Mouse (Mus musculus) frontal cortex, adult (tissue): ENCODE data around the gene Fance.
"Not testable (repeated sequence)": the region's sequence is repeated elsewhere in the genome, so short reads cannot be mapped to it uniquely, and the experiment has no call there.

Source experiments
- ATAC-seq: cut with Nextera tagmentation; 2 replicates; pipeline ENCODE4 v1.9.2; 2017; ENCODE audit warnings: mild to moderate bottlenecking, moderate library complexity, mixed read lengths; ENCODE audit not compliant: low TSS enrichment

The Fance gene

GRCm38 (mm10) chr17:28325751-28326150 lies 12.4 kb downstream of the Fance start:
- ATAC-seq, result no peak

- no peak for ATAC-seq
Observed at GRCm38 (mm10) chr17:28326951-28327350, 13.6 kb downstream of the Fance start.

DNA sequence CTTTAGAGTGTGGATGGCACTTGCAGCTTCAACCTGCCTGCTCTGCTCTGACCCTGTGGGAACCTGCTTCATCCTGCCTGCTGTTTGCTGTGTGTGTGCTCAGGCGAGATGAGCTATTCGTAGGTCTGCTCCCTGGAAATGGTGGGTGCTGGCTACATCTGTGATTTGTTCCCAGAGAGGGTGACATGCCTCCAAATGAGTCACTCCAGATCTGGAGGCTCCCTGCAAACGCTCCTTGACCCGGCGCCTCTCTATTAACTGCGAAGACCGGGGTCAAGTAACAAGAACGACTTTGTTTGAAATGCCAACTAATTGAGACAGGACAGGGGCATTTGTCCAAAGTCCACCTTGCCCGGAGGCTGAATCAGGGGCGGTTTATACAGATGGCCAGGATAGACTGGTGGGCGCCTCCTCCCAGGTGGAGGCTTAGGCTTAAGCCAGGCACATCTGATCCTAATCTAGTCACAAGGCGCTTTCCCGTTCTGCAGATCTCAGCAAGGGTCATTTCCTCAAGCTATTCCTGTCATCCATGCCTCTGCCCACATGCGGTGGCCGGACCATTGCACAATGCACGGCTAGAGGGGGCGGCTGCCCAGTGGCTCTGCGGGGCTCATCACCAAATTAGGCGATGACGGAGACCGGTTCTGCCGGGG lies 14.5 kb downstream of the Fance start:
- ATAC-seq, result peak; percentile 39; the same call in 1 of the 2 replicates

DNA sequence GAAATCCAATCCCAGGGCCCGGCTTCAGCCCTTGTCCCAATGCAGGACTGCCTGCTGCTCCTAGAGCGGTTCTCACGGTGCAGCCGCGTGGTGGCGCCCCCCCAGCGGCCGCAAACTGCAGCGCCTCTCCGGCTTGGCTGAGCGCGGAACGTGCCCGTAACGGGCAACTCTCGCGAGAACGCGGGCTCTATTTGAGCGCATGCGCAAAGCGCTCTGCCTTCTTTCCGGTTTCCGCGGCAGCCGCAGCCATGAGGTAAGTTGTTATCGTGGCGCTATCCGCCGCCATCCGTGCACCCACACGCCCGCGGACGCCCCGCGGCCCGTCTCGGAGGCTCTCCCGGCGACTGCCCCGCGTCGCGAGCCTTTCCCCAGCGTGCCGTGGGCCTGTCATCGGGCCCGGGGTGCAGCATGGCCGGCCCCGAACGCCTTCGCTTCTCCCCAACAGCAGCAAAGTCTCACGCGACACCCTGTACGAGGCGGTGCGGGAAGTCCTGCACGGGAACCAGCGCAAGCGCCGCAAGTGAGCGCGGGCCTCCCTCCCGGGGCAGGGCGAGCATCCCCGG lies 15.1 kb downstream of the Fance start, which contains the start of gene Rpl10a:
Rpl10a (plus strand) TSS at position 106 of the 563 bp plus-strand sequence.
- peak; percentile 89 for ATAC-seq

GRCm38 (mm10) chr17:28328946-28329345 lies 15.6 kb downstream of the Fance start:
- peak; percentile 3; the same call in 1 of the 2 replicates for ATAC-seq

DNA sequence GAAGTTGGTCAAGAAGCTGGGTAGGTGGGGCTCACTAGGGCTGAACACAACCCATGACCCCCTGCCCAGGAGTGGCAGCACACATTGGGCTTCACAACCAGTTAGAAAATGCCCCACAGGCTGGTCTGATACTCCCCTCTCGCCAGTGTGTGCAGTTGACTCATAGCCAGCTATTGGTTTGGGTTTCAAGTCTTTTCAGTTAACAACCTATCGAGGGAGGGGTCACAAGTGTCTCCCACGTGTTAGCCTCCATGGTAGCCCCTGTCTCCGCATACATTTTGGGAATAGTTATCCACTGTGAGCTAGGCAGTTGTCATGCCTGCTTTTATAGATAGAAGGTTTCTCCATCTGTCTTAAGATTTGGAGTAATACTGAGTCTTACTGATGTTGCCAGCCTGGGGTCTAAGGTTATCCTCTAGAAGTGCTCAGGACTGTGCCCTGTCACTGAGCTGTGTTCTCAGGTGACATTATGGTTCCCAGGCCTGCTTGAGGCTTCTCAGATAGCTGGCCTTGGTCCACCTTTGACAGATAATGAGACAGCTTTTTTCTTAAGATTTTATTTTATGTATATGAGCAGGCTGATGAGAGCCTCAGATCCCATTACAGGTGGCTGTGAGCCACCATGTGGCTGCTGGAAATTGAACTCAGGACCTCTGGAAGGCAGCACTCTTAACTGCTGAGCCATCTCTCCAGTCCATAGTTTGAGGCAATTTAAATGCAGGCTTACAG lies 16.3 kb downstream of the Fance start:
- no peak for ATAC-seq

DNA sequence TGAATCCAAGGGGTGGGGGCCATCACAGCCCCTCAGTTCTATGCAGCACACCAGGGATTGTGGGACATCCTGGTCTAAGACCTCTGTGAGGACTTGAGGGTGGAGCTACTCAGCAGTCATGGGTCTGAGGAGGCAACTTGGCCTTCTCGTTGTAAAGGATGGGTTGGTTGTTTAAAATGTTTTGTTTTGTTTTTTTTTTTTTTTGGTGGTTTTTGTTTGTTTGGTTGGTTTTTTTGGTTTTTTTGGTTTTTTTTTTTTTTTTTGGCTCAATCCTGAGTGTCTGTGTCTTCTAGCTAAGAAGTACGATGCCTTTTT lies 16.9 kb downstream of the Fance start:
- no peak for ATAC-seq

- ATAC-seq, result not testable (repeated sequence)
Observed at GRCm38 (mm10) chr17:28330590-28330989, 17.3 kb downstream of the Fance start.

- no peak for ATAC-seq
Observed at GRCm38 (mm10) chr17:28331241-28332112, 18.2 kb downstream of the Fance start.

DNA sequence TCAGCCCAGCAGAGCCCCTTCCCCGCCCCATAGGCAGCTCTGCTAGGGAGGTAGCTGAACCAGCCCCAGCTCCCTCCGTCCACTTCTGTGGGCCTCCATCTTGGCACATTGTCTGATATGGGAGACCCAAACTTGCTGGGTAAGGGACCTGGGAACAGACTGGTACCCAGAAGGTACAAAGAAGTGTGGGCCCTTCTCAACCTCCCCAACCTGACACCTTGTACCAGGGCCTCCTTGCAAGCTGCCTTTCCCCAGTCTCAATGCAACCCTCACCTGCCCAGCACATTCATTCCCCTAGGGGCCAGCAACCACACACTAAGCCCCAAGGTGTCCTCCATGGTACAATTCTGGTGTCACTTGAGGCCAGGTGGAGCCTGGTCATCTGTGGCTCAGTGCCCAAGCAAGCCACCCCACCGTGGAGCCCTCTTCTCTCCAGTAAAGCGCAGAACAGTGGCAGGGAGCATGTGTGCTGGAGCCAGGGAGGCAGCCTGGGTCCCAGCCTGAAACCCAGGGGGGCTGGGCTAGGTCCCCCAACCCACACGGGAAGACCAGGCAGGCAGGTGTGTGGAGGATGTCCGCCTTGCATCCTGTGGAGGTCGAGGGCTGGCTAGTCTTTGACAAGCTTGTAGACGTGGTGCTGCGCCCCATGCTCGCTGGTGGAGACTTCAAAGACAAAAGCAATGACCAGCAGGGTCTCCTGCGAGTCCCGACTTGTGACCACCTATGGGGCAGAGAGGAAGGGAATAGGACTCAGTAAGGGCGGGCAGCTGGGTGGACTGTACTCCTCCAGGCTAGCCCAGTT lies 19.0 kb downstream of the Fance start:
- ATAC-seq, result no peak

- ATAC-seq, result no peak
Observed at GRCm38 (mm10) chr17:28332915-28333546, 19.7 kb downstream of the Fance start.

GRCm38 (mm10) chr17:28335267-28335666 lies 21.9 kb downstream of the Fance start:
- no peak for ATAC-seq

DNA sequence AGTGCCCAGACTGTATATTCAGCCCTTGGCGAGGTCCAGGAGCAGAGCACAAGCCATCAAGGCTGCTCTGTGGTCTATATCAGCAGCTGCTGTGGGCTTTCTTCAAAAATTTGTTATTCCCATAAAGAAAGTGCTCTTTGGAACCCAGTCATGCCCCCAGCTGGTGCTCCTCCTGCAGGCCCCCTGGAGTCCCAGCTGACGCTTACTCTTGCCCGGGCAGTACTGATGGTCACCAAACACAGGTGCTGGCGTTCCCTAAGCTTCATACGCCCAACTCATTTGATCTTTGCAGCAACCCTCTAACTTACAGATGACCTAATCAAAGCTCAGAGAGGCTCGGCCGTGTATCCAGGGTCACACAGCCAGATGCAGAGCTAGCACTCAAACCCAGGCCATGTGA lies 24.2 kb downstream of the Fance start:
- no peak for ATAC-seq

DNA sequence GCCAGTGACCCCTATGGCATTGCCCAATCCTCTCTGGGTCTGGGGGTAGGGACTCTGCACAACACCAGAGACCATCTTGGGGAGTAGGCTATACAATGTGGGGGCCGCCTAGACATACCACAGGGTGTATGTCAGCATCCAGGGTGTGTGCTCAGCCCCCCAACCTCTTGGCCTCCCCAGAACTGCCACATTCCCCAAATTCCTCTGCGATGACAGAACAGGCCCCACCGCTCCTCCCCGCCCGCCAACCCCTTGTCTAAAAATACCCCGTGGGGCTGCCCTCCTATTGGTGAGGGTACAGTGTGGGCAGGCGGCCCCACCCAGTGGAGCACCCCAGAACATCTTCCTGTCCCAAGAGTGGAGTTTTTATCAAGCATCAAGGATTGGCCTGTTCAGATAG lies 27.3 kb downstream of the Fance start:
- ATAC-seq, result no peak

- 0 out of 2 replicates have a peak, but pooled peaks have one; percentile 20 for ATAC-seq
Observed at GRCm38 (mm10) chr17:28341091-28341490, 27.8 kb downstream of the Fance start.

- ATAC-seq, result no peak
Observed at GRCm38 (mm10) chr17:28344050-28344607, 30.8 kb downstream of the Fance start.

DNA sequence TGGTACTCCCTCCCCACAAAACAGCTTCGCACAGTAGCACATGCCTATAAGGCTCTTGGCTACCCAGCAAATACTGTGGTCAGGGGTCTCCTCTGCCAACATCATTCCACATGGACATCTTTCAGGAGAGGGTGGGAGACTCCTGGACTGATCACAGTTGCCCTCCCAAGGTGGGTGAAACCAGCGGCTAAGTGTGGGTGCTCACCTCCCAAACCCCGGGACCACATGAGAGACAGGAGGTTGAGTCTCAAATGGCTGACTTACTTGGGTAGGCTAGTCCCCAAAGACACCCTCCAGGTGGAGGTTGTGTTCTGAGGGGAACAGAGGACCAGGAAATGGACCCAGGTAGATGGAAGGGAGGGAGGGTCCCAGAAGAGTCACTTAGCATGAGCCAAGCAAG lies 31.4 kb downstream of the Fance start:
- no peak for ATAC-seq

DNA sequence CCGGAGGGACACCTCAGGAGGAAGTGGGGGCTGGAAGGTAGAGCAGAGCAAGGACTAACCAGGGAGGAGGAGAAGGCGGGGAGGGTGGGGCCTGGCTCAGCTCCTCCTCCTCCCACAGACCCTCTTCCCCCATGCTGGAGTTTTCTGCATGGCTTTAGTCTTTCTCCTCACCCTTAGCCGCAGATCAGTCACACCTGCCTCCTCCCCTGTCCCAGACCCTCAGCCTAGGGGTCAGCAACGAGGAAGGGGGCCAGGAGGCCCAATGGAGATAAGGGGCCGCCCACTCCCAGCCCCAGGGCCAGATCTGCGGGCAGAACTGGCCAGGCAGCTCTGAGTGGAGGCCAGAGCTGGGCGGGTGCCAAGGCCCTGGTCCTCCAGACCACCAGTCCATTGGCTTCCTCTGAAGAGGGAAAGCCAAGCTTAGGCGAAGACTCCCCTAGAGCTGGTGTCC lies 32.0 kb downstream of the Fance start:
- no peak for ATAC-seq

- no peak for ATAC-seq
Observed at GRCm38 (mm10) chr17:28345882-28346281, 32.6 kb downstream of the Fance start.

GRCm38 (mm10) chr17:28347327-28347726 lies 34.0 kb downstream of the Fance start:
- no peak for ATAC-seq
